In genomic region chr12:117458132-117459070, GRCm38 (mm10) we compare ENCODE assay signal across 11 mouse cellular contexts. TPM values are rescaled to one million over a fixed set of nuclear protein-coding genes. Genes with fewer than 3 reads are reported as not detected.
A peak's percentile ranks its signal among the peaks of the same experiment; 100 is the strongest.
DNase-seq lines count a peak whose midpoint lies in the region; ATAC-seq and TF ChIP-seq lines count a peak whose summit lies in the region.
"Had no signal": no experiment of that assay in that cellular context is flagged by ENCODE, and none has a peak within 500 bp of the region (broad histone marks: within the 10 kb centered on the region; RNA-seq: fewer than 3 reads in every experiment).

No protein-coding gene starts in this region.

- TF ChIP-seq CTCF in intestine, postnatal 0 days (IDR thresholded peaks at IDR 0.05; ENCODE audit: low read depth): no peak
- TF ChIP-seq CTCF in thymus, adult 2 months (IDR thresholded peaks at IDR 0.05; ENCODE audit: borderline replicate concordance, control insufficient read depth, extremely low read depth, insufficient read depth, low read length, poor library complexity): no peak

- no peaks in the 10 kb centered on the region for H3K4me1 ChIP-seq in intestine, embryonic 14.5 days (replicated peaks; ENCODE audit: control insufficient read depth, insufficient read depth, low read length)
- H3K4me1 ChIP-seq in intestine, postnatal 0 days (replicated peaks; ENCODE audit: control insufficient read depth, insufficient read depth, low read length): peaks cover 5% of the 10 kb centered on the region; the same call in 1 of the 2 replicates
- H3K4me1 ChIP-seq in heart, embryonic 12.5 days (replicated peaks): peaks cover 23% of the 10 kb centered on the region
- 0 out of 2 replicates have a peak, but pooled peaks cover 3% of the 10 kb centered on the region for H3K4me1 ChIP-seq in kidney, embryonic 16.5 days (ENCODE audit: insufficient read depth, low read length)
- H3K4me1 ChIP-seq in thymus, adult 2 months (replicated peaks; ENCODE audit: control insufficient read depth, insufficient read depth, low read length): no peaks in the 10 kb centered on the region

- no peak overlapping the region for H3K27ac ChIP-seq in intestine, embryonic 14.5 days (ENCODE audit: low read depth)
- H3K27ac ChIP-seq in intestine, postnatal 0 days (ENCODE audit: low read depth, low read length): no peak overlapping the region
- no peak overlapping the region for H3K27ac ChIP-seq in heart, embryonic 12.5 days (ENCODE audit: poor library complexity, severe bottlenecking)
- H3K27ac ChIP-seq in kidney, embryonic 16.5 days (ENCODE audit: low read length): no peak overlapping the region
- H3K27ac ChIP-seq in thymus, adult 2 months (ENCODE audit: control insufficient read depth, insufficient read depth, low read length): no peak overlapping the region

- no peak overlapping the region for H3K4me3 ChIP-seq in intestine, embryonic 14.5 days (ENCODE audit: low read depth, low read length)
- no peak overlapping the region for H3K4me3 ChIP-seq in intestine, postnatal 0 days (ENCODE audit: low read depth, low read length)
- no peak overlapping the region for H3K4me3 ChIP-seq in heart, embryonic 12.5 days
- H3K4me3 ChIP-seq in kidney, embryonic 16.5 days (ENCODE audit: low read length): no peak overlapping the region
- H3K4me3 ChIP-seq in thymus, adult 2 months (ENCODE audit: control insufficient read depth, insufficient read depth, low read length): no peak overlapping the region

- peak; percentile 47 for DNase-seq in intestine, embryonic 14.5 days (ENCODE audit: low spot score)
- DNase-seq in lung, postnatal 4 days: peak; percentile 43 to 66
- DNase-seq in left cerebral cortex, postnatal 25 days (ENCODE audit: low spot score in 2 of 2): no peak
- no peak for DNase-seq in cerebellum, postnatal 36 days
- DNase-seq in thymus, adult 2 months: no peak
- DNase-seq: cerebellum, postnatal 25 days; midbrain, embryonic 14.5 days had no signal

- WGBS in intestine, embryonic 14.5 days: 24% methylated on average over 9 of the region's 9 CpGs
- 39% methylated on average over 9 of the region's 9 CpGs for WGBS in intestine, postnatal 0 days
- 12% methylated on average over 9 of the region's 9 CpGs for WGBS in heart, embryonic 12.5 days
- 34% methylated on average over 9 of the region's 9 CpGs for WGBS in kidney, embryonic 16.5 days
- 36% methylated on average over 9 of the region's 9 CpGs for WGBS in thymus, adult 2 months

- no peaks in the 10 kb centered on the region for H3K36me3 ChIP-seq in intestine, embryonic 14.5 days (ENCODE audit: control insufficient read depth, insufficient read depth, low read length)
- H3K36me3 ChIP-seq in intestine, postnatal 0 days (ENCODE audit: control insufficient read depth, insufficient read depth): no peaks in the 10 kb centered on the region
- H3K36me3 ChIP-seq in heart, embryonic 12.5 days: no peaks in the 10 kb centered on the region
- no peaks in the 10 kb centered on the region for H3K36me3 ChIP-seq in kidney, embryonic 16.5 days (ENCODE audit: insufficient read depth, low read length)
- no peaks in the 10 kb centered on the region for H3K36me3 ChIP-seq in thymus, adult 2 months (ENCODE audit: control insufficient read depth, insufficient read depth, low read length)

- intact Hi-C loops in left cerebral cortex, postnatal 25 days (cut with DNase I): no loop called here

- no peaks in the 10 kb centered on the region for H3K9me3 ChIP-seq in intestine, embryonic 14.5 days (ENCODE audit: control insufficient read depth, low read length)
- H3K9me3 ChIP-seq in intestine, postnatal 0 days (ENCODE audit: control insufficient read depth): no peaks in the 10 kb centered on the region
- no peaks in the 10 kb centered on the region for H3K9me3 ChIP-seq in heart, embryonic 12.5 days (replicated peaks)
- H3K9me3 ChIP-seq in kidney, embryonic 16.5 days (ENCODE audit: low read length): no peaks in the 10 kb centered on the region

- no peak for ATAC-seq in intestine, embryonic 14.5 days (replicated peaks; ENCODE audit: low FRiP score, low TSS enrichment, low read depth)
- no peak for ATAC-seq in intestine, postnatal 0 days
- ATAC-seq in heart, embryonic 12.5 days (ENCODE audit: insufficient number of reproducible peaks, low FRiP score): peak; percentile 51; the same call in 1 of the 2 replicates
- ATAC-seq in kidney, embryonic 16.5 days (ENCODE audit: low FRiP score, low TSS enrichment): peak; percentile 67

- TF ChIP-seq POLR2A in thymus, adult 2 months (IDR thresholded peaks at IDR 0.05; ENCODE audit: control insufficient read depth, extremely low read depth, insufficient read depth, low read length, poor library complexity): no peak

- no peak overlapping the region for H3K4me2 ChIP-seq in intestine, embryonic 14.5 days (ENCODE audit: low read length)
- H3K4me2 ChIP-seq in intestine, postnatal 0 days (replicated peaks; ENCODE audit: low read depth): no peak overlapping the region
- no peak overlapping the region for H3K4me2 ChIP-seq in heart, embryonic 12.5 days
- H3K4me2 ChIP-seq in kidney, embryonic 16.5 days (replicated peaks; ENCODE audit: low read depth, low read length): no peak overlapping the region
- H3K4me2 ChIP-seq: liver, embryonic 11.5 days had no signal

- H3K27me3 ChIP-seq in intestine, embryonic 14.5 days (replicated peaks; ENCODE audit: control insufficient read depth, insufficient read depth, low read length): no peaks in the 10 kb centered on the region
- H3K27me3 ChIP-seq in intestine, postnatal 0 days (replicated peaks; ENCODE audit: control insufficient read depth, insufficient read depth, low read length): no peaks in the 10 kb centered on the region
- no peaks in the 10 kb centered on the region for H3K27me3 ChIP-seq in heart, embryonic 12.5 days (replicated peaks)
- no peaks in the 10 kb centered on the region for H3K27me3 ChIP-seq in kidney, embryonic 16.5 days (ENCODE audit: insufficient read depth, low read length)
- no peaks in the 10 kb centered on the region for H3K27me3 ChIP-seq in thymus, adult 2 months (ENCODE audit: control insufficient read depth, insufficient read depth, low read length)

- no peak overlapping the region for H3K9ac ChIP-seq in intestine, embryonic 14.5 days (ENCODE audit: low read length)
- no peak overlapping the region for H3K9ac ChIP-seq in intestine, postnatal 0 days (ENCODE audit: low read depth, low read length)
- H3K9ac ChIP-seq in heart, embryonic 12.5 days: no peak overlapping the region
- H3K9ac ChIP-seq in kidney, embryonic 16.5 days (replicated peaks; ENCODE audit: low read length): no peak overlapping the region

RNA-seq across cellular contexts. Expression of gene Rapgef5, which starts 57.9 kb away (rescaled TPM):
- polyA plus RNA-seq in intestine, embryonic 14.5 days (2014; fragmentation: Nextera tagmentation; extraction: Ambion mirVana): 8.0 and 8.4 TPM in 2 replicates
- polyA plus RNA-seq in intestine, postnatal 0 days (2015; fragmentation: Nextera tagmentation; extraction: Ambion mirVana): 3.6 and 3.7 TPM in 2 replicates
- 22.6 and 22.7 TPM in 2 replicates for polyA plus RNA-seq in heart, embryonic 12.5 days (2016; fragmentation: Nextera tagmentation; extraction: Ambion mirVana)
- polyA plus RNA-seq in kidney, embryonic 16.5 days (2015; fragmentation: Nextera tagmentation; extraction: Ambion mirVana): 15.4 and 15.5 TPM in 2 replicates
- 100 to 1,000 TPM; 149 to 155 TPM for total RNA-seq in left cerebral cortex, postnatal 25 days (2021)
- polyA plus RNA-seq in thymus, adult 2 months (2012; rRNA removed): 5.2 and 5.6 TPM in 2 replicates

Comparison
In these comparisons a context has a peak if more than half of its experiments do, and no peak if none do; other contexts are left out.
1. ATAC-seq: peak in heart, embryonic 12.5 days (single experiment) and kidney, embryonic 16.5 days (single experiment); none in intestine, embryonic 14.5 days (single experiment) and intestine, postnatal 0 days (single experiment).
2. DNase-seq: peak in intestine, embryonic 14.5 days (single experiment) and lung, postnatal 4 days (2 of 2); none in left cerebral cortex, postnatal 25 days (0 of 2), cerebellum, postnatal 36 days (0 of 2) and thymus, adult 2 months (single experiment).